Mouse (Mus musculus) lung, embryonic 14.5 days (tissue): Measurements from ENCODE around the gene Hoxa9. TPM values are rescaled to one million over a fixed set of nuclear protein-coding genes. Genes with fewer than 3 reads are reported as not detected.
A peak's percentile ranks its signal among the peaks of the same experiment; 100 is the strongest.

Experiments used
- ATAC-seq: fragments of 200-750 bp; cut with Nextera tagmentation; 2 replicates; pipeline ENCODE4 v1.8.0; 2017; ENCODE audit warnings: mild to moderate bottlenecking, moderate TSS enrichment, moderate library complexity; ENCODE audit not compliant: insufficient read depth
- DNase-seq: peaks from one replicate; pipeline ENCODE4 v3.0.0-alpha.2; 2015
- H3K27ac ChIP-seq: fragments of 300-500 bp; sonication (generic); 2 replicates; pipeline ENCODE4 v1.5.1; 2014; ENCODE audit warnings: low read depth, mild to moderate bottlenecking, moderate library complexity
- H3K27me3 ChIP-seq: fragments of 300-500 bp; sonication (generic); 2 replicates; pipeline ENCODE4 v1.6.1; 2014; ENCODE audit warnings: low read length, control low read depth; ENCODE audit not compliant: insufficient read depth
- H3K36me3 ChIP-seq: fragments of 300-500 bp; sonication (generic); 2 replicates; pipeline ENCODE4 v1.6.1; 2014; ENCODE audit warnings: control low read depth; ENCODE audit not compliant: insufficient read depth
- H3K4me1 ChIP-seq: fragments of 300-500 bp; sonication (generic); 2 replicates; pipeline ENCODE4 v1.6.1; 2014; ENCODE audit warnings: antibody characterized with exemption, control low read depth; ENCODE audit not compliant: insufficient read depth
- H3K4me2 ChIP-seq: fragments of 300-500 bp; sonication (generic); 2 replicates; pipeline ENCODE4 v1.6.1; 2014; ENCODE audit warnings: mild to moderate bottlenecking
- H3K4me3 ChIP-seq: fragments of 300-500 bp; sonication (generic); 2 replicates; pipeline ENCODE4 v1.5.1; 2014; ENCODE audit warnings: low read depth, low read length
- H3K9ac ChIP-seq: fragments of 300-500 bp; sonication (generic); 2 replicates; pipeline ENCODE4 v1.6.1; 2014
- H3K9me3 ChIP-seq: fragments of 300-500 bp; sonication (generic); 2 replicates; pipeline ENCODE4 v1.6.1; 2016; ENCODE audit warnings: low read depth, low read length, control low read depth
- CTCF ChIP-seq: IDR thresholded peaks from 2 replicates; pipeline ENCODE4 v1.5.1; 2016; ENCODE audit warnings: antibody characterized with exemption, low read depth
- WGBS: fragments of 180-500 bp; shearing (Covaris S2); extraction: QIAGEN DNeasy Blood & Tissue Kit; methylation state at CpG from one replicate; pipeline ENCODE4 v1.1.7; 2014; 5-methylcytosine and 5-hydroxymethylcytosine counted together
- polyA plus RNA-seq: library from polyadenylated mRNA; unstranded; fragments of >200 nt; fragmentation: Nextera tagmentation; extraction: Ambion mirVana; gene quantifications from 2 replicates; pipeline ENCODE4 v1.2.1, GENCODE M21; 2014

Hoxa9 gene
- polyA plus RNA-seq, 1 experiment from 2014 or later, result not detected

DNA sequence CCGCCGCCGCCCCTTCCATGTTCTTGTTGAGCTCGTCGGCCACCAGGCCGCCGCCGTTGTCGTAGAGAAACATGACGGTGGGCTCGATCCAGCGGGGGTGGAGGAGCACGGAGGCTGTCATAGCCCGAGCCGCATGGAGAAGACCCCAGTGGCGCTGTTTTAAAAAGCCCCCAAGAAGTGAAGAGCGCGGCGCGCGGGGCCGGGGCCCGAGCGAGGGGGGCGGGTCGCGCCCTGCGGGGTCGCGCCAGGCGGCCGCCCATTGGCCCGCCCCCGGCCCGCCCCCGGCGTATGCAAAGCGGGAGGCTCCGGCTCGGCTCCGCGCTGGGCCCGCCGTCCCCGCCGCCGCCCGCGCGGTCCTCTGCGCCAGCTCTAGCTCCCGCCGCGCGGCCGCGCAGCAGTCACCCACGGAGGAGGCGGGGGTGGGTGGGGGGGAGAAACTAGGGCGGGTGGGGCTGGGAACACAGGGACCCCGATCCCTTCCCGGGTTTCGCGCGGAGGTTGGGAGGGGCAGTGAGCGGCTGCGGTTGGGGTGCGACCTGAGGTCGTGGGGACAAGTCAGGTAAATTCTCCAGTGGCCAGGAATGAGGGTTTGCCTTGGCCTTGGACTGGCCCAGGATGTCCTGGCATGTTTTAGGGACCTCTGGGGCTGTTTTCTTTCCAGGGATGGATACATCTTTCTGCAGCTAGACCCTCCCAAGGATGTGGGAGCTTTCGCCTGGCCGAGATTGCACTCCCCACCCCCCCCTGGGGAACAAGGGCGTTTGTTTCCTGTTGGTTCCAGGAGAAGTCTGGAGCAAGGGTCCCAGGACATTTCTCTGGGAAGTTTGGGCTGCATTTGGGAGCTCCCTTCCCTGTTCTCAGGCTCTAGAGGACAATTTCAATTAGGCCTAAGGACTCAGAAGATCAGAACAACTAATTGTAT is 30.0 kb upstream of the Hoxa9 start, which contains the start of gene Hoxa13:
TSS of gene Hoxa13 (minus strand) at position 227 of the 922 bp plus-strand sequence.
- peaks cover 91% of the 10 kb centered on the region for H3K27me3 ChIP-seq
- no peaks in the 10 kb centered on the region for H3K9me3 ChIP-seq
- WGBS, result 1% methylated on average over 65 of the region's 72 CpGs
- ATAC-seq, result peak; percentile 82; the same call in 1 of the 2 replicates
- 0 out of 2 replicates have a peak within 1 kb of the TSS, but pooled peaks have one; percentile 17 for H3K9ac ChIP-seq
- peak within 1 kb of the TSS; percentile 67 for H3K4me2 ChIP-seq
- H3K4me1 ChIP-seq, result no peaks in the 10 kb centered on the region
- no peak for TF ChIP-seq CTCF
- no peaks in the 10 kb centered on the region for H3K36me3 ChIP-seq
- H3K4me3 ChIP-seq, result peak within 1 kb of the TSS; percentile 38
- no peak within 1 kb of the TSS for H3K27ac ChIP-seq
- DNase-seq, result peak; percentile 63

DNA sequence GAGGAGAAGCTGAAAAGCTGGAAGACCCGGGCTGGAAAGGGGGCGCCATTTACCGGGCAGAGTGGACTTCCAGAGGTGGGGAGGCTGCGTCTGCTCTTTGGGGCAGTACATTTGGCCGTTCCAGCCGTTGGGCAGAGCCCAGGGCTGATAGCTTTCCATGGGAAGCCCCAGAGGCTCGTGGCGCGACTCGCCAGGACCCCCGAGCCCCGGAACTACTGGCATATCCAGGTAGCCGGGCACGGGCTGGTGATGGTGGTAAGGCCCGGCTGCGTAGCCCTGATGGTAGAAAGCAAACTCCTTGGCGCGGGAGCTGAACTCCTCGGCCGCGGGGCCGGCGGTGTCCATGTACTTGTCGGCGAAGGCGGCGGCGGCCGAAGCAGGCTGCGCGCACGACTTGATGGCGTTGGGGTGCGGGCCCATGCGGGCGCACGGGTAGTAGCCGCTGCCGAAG is 28.9 kb upstream of the Hoxa9 start:
- H3K27me3 ChIP-seq, result peaks cover 88% of the 10 kb centered on the region
- ATAC-seq, result no peak
- WGBS, result 1% methylated on average over 33 of the region's 39 CpGs
- no peaks in the 10 kb centered on the region for H3K36me3 ChIP-seq
- H3K4me2 ChIP-seq, result peak overlapping the region; percentile 67
- H3K27ac ChIP-seq, result no peak overlapping the region
- no peak overlapping the region for H3K9ac ChIP-seq
- no peak for DNase-seq
- peak overlapping the region; percentile 30 for H3K4me3 ChIP-seq
- H3K9me3 ChIP-seq, result no peaks in the 10 kb centered on the region
- no peak for TF ChIP-seq CTCF
- H3K4me1 ChIP-seq, result no peaks in the 10 kb centered on the region

DNA sequence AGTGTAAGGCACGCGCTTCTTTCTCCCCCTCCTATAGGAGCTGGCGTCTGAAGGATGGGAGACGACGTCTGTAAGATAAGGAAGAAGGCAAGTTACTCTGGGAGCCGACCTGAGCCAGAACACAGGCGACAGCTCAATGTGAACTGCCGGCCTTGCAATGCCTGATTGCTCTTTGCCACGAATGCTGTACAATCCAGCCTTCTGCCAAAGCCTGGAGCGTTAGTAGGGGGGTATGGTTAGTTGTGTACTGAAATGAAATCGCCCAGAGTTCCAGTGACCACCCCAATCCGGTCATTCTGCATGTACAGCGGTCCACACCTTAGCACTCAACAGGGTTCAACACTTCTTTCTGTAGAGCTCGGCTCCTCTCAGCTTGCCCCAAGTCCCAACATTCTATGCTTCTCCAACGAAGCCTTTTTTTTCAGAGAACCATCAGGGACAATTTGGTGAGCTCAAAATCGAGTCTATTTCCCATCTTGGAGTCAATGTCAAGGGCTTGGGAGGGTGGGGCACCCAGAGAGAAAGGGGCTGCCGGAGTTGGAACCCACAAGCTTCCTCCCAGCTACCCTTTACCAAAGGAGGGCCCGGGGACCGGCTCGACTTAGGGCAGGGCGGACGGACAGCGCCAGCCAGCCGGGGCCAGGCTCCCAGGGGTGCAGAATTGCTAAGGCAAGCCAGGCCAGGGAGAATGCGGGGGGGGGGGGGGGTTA is 28.3 kb upstream of the Hoxa9 start:
- WGBS, result 3% methylated on average over 24 of the region's 25 CpGs
- Histone ChIP-seq H3K9ac (no peak overlapping the region), H3K27ac (no peak overlapping the region), H3K4me2 (no peak overlapping the region; the same call in 1 of the 2 replicates), H3K4me3 (peak overlapping the region; percentile 30; the same call in 1 of the 2 replicates), H3K4me1 (no peaks in the 10 kb centered on the region), H3K36me3 (no peaks in the 10 kb centered on the region), H3K27me3 (peaks cover 88% of the 10 kb centered on the region), H3K9me3 (no peaks in the 10 kb centered on the region)
- TF ChIP-seq CTCF, result no peak
- ATAC-seq (no peak), DNase-seq (no peak)

DNA sequence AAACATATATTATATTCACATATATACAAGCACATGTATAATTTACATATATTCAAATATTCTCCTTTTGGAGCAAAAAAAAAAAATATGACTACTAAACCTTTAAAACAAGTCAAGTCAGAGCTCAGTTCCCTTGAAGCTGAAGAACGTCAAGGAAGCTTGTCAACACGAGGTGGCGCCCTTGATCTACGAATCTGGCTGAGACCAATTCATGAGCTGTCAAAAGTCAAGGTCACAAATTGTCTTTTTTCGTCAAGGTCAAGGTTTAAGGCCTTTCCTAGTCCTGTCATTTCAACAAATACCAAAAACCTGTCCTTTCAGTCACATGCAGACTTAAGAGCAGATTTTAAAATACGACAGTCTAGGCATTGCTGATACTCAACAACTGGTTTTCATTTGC is 26.1 kb upstream of the Hoxa9 start:
- peak; percentile 84 for TF ChIP-seq CTCF
- H3K9ac ChIP-seq, result no peak overlapping the region
- peak; percentile 94 for DNase-seq
- no peak overlapping the region for H3K4me3 ChIP-seq
- no peaks in the 10 kb centered on the region for H3K4me1 ChIP-seq
- under 1% methylated on average over 6 of the region's 6 CpGs for WGBS
- no peak overlapping the region for H3K27ac ChIP-seq
- H3K27me3 ChIP-seq, result peaks cover 88% of the 10 kb centered on the region
- no peak overlapping the region for H3K4me2 ChIP-seq
- no peaks in the 10 kb centered on the region for H3K9me3 ChIP-seq
- no peak for ATAC-seq
- no peaks in the 10 kb centered on the region for H3K36me3 ChIP-seq

DNA sequence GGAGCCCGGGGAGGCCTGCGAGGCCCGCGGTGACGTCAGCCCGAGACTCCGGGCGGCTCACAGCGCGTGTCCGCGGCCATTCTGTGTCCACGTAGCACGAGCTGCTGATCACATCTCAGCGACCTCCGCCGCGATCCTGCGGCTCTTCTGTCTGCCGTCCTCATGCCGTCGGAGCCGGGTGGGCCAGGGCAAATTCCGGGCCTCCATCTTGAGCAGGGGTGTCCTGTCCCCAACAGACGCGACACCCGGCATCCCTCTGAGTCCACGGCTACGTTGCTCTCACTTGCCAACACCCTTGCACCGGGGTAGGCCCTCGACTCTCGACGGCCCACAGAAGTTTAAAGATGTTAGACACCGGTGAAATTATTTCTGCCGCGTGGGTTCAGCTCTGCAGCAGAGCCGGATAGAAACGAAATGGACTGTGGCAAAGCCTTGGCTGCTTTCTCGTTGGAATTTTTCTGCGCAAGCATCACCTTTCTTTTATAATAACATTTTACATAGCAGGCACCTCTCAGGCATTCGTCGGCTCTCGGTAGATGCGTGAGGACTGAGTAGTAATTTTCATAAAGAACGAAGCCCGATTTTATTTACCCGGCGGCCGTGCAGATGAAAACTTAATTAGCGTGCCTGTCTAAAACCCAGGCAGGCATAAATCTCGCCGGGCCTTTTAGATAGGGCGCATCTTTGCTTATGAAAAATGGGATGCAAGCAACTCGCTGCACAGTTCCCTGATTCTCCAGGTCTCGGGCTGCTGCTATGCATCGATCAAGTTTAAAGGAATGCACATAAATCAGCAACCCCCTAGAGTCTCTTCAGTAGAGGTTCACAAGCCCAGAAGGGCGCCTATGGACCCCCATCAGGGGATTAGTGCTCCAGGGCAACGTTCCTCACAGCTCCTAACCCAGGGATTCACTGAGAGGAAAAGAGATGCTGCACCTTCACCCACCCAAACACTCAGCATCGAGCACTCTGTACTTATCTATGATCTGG is 22.9 kb upstream of the Hoxa9 start:
- no peaks in the 10 kb centered on the region for H3K4me1 ChIP-seq
- TF ChIP-seq CTCF, result no peak
- ATAC-seq, result peak; percentile 41; the same call in 1 of the 2 replicates
- H3K4me3 ChIP-seq, result no peak overlapping the region
- DNase-seq, result no peak
- H3K27ac ChIP-seq, result no peak overlapping the region
- H3K9ac ChIP-seq, result no peak overlapping the region
- H3K27me3 ChIP-seq, result peaks cover 95% of the 10 kb centered on the region
- no peaks in the 10 kb centered on the region for H3K36me3 ChIP-seq
- WGBS, result 1% methylated on average over 59 of the region's 59 CpGs
- no peaks in the 10 kb centered on the region for H3K9me3 ChIP-seq
- peak overlapping the region; percentile 45 for H3K4me2 ChIP-seq

DNA sequence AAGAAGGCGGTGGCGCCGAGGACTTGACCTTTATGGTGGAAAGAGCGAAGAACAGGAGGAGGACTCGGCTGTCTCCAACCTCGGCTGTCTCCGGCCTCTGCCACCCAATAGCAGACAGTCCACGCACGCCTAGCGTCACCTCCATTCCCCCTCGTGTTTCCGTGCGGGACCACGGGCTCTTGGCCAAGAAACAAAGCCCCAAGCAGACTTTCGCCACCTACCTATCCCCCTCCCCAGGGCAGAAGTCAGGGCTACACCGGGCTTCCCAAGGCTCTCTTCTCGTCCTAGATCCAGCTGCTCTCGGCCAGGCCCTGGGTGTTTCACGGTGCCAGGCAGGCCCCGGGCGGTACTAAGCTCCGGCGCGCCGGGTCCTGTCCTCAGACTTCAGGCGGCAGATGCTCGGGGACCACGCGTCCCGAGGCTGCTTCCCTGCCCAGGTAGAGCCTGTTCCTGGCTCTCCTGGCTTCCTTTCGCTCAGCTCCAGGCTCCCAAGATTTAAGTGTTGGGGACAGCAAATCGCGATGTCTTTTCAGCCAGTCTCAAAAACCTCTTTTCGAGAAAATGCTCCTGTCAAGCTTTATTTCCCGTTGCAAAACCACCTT is 22.0 kb upstream of the Hoxa9 start:
- no peak overlapping the region for H3K27ac ChIP-seq
- no peaks in the 10 kb centered on the region for H3K9me3 ChIP-seq
- no peak for TF ChIP-seq CTCF
- 2% methylated on average over 35 of the region's 35 CpGs for WGBS
- H3K36me3 ChIP-seq, result no peaks in the 10 kb centered on the region
- H3K4me1 ChIP-seq, result no peaks in the 10 kb centered on the region
- H3K4me3 ChIP-seq, result 0 out of 2 replicates have a peak overlapping the region, but pooled peaks have one; percentile 3
- peaks cover 95% of the 10 kb centered on the region for H3K27me3 ChIP-seq
- H3K9ac ChIP-seq, result no peak overlapping the region
- ATAC-seq (no peak), DNase-seq (no peak)
- no peak overlapping the region; the same call in 1 of the 2 replicates for H3K4me2 ChIP-seq
